Mouse (Mus musculus): ENCODE data around the gene Naip1.
A peak's percentile ranks its signal among the peaks of the same experiment; 100 is the strongest.
"Not testable (repeated sequence)": the region's sequence is repeated elsewhere in the genome, so short reads cannot be mapped to it uniquely, and the experiment has no call there.

Gene Naip1

DNA sequence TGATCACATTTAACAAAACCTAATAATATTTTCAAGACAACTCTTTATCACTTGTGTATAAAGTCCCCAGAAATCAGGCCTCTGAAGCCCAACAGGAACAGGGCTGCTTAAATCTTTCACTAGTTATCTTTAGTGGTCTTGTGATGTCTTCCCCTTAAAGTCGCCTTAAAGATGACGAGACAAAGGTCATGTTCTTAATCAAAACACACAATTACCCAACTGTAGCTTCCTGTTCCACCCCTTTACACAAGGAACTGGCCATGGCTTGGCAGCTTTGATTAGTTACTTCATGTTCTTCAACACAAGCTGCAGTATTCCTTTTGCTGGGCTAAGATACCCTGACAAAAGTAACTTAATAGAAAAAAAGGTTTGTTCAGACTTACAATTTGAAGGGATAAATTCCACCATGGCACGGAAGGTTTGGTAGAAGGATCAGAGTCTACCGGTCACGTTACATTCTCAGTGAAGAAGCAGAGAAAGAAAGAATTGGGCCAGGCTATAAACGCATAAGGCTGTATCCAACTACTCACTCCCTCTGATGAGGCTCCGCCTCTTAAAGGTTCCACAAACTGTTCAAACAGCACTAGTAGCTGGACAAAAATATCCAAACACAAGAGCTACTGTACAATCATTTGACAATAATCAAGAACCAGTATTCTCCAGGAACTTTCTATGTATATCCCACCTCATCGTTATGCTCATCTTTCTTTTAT is at the start of gene Naip1:
Gene Naip1 (minus strand): TSS at position 455 of the 713 bp plus-strand sequence.
- DNase-seq (ENCODE audit: low spot score), result not testable (repeated sequence)

DNA sequence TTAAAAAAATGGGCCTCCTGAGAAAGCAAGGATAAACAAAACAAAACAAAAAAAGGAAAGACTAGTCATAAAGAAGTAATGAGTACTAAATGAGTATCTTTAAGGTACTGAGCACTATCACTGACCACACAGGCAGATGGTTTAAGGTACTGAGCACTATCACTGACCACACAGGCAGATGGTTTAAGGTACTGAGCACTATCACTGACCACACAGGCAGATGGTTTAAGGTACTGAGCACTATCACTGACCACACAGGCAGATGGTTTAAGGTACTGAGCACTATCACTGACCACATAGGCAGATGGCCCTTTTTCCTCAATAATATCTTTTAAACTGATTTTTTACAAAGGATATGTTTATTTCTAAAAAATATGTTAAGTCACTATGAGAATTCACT is 47.0 kb upstream of the Naip1 start:
- not testable (repeated sequence) for DNase-seq (ENCODE audit: low spot score)

DNA sequence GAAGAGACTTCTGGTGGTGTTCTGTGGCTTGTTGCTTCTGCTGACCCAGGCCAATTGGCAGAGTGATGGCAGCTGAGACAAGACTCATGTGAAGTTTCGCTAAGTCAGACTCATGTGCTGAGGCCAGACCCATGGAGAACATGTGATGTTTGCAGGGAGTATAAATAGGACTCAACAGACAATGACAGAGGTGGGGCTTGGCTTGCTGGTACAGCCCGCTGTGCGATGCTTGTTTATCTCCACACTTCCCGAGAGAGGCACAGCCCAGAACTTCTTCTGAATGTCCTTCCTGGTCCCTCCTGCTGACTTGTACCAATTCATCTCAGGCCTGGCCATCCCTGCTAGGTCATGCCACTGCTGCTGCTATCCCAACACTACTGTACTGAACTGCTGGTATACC is 42.7 kb upstream of the Naip1 start:
- DNase-seq (ENCODE audit: low spot score), result no peak

DNA sequence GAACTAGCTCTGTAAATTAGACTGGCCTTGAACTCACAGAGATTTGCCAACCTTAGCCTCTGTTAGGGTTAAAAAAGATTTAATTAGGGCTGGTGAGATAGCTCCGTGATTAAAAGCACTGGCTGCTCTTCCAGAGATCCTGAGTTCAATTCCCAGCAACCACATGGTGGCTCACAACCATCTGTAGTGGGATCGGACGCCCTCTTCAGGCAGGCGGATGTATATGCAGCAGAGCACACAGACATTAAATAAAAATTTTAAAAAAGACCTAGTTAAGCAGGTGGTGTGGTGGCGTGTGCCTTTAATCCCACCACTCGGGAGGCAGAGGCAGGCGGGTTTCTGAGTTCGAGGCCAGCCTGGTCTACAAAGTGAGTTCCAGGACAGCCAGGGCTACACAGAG is 41.7 kb upstream of the Naip1 start:
- not testable (repeated sequence) for DNase-seq (ENCODE audit: low spot score)

DNA sequence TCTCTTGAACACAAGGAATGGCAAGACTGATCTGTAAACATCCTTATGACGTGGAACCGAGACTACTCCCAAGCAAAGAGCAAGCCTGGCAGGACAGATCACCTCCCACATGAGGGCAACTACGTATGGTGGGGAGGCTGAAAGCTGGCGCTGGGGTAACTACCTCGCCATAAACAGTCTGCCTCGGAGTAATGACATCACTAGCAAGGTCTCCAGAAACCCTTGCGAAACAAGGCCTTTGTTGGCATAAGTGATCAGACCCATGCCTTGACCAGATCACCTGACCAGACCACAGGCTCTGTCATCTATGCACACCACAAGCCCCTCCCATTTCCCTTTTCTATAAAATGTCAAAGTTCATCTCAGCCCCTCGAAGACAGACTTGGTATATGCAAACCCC is 40.6 kb upstream of the Naip1 start:
- no peak for DNase-seq (ENCODE audit: low spot score)

- peak; percentile 56 for DNase-seq (ENCODE audit: low spot score)
These were observed 39.6 kb upstream of the Naip1 start, which contains the start of gene Gtf2h2 for GRCm38 (mm10) chr13:100492061-100492787. Gene Gtf2h2, minus strand, starts transcription at chr13:100492579.

DNA sequence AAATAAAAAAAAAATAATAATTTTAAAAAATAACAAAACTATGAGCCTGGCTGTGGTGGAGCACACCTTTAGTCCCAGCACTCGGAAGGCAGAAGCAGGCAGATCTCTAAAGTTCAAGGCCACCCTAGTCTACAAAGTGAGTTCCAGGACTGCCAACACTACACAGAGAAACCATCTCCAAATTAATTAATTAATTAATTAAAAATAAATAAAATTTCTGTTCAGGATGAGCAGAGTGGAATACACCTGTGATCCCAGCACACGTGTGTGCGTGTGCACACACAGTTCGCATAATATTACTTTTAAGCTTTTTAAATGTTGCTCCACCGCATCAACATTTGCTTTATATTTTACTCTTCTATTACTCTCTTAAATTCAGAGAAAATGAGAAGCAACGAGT is 39.0 kb upstream of the Naip1 start:
- DNase-seq (ENCODE audit: low spot score), result no peak

DNA sequence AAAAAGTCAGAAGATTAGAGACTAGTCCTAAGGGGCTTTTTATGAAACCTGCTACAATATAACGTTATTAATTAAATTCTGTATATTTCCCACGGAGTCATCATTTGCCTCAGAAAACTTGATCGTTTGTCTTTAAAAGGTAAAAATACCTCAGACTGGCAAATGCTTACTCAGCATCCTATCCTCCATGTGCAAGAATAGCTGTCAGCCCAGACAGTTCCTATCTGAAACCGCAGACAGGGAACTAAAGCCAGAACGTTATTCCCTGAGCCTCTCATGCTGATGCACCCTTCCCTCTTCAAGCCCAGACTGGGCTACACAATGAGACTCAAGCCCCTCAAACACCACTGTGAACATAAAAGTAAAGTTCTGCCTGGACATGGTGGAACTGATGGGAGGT is 37.8 kb upstream of the Naip1 start:
- no peak for DNase-seq (ENCODE audit: low spot score)

DNA sequence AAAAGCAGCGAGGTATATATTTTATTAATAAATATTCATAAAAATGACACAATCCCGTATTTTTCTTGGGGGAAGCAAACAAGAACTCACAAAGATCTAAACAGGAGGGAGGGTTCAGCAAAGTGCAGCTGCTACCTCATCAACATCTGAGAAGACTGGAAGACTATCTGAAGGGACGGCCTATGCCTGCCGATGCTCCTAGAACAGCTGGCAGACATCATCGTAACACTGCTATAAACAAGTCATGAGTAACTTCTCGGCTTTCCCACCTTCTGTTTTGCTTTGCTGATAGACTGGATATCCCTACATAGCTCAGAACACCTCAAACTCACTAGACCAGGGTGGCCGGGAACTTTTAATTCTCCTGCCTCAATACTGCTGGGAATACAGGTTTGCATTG is 30.9 kb upstream of the Naip1 start:
- no peak for DNase-seq (ENCODE audit: low spot score)

DNA sequence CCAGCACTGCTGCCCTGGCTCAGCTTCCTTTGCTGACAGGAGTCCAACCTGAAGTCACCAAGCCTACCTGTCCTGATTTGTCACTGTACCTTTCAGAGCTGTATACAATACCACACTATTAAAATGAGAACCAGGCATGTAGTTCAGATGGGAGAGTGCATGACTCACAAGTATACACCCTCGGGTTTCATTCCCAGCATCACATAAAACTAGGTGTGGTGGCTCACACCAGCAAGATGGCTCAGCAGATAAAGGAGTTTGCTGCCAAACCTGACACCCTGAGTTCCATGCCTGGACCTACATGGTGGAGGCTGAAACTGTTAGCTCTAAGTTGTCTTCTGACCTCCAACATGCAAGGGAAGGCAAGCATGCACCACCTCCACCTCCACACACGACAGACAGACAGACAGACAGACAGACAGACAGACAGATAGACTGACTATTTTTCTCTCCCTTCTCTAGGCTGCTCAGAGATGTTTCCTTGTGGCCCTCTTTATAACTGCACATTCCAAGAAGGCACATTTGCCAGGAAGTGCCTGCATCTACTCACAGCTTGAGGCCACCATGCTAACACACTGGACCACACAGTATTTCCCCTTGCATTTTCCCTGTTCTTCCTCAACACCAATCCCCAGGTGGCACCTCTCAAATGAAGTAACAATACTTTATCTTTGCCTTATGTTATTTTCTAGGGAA is 11.0 kb upstream of the Naip1 start:
- no peak for DNase-seq (ENCODE audit: low spot score)

DNA sequence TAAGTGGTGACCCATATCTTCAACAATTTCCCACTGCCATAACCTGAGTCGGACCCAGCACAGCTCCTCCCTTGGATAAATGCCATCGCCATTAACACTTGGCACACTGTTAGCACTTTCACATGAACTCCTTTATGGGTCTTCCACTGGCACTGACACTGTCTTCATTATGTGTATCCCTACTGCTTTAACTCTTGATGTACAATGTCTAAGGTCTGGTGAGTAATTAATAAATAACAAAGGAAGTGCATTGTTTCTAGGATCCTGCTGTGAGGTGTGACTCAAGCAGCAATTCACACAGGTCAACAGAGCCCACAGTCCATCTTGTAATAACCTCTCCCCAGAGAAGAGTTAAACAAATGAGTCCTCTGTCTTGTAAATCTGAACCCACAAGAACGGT is 8.7 kb upstream of the Naip1 start:
- DNase-seq (ENCODE audit: low spot score), result no peak

GRCm38 (mm10) chr13:100449495-100449894 is 3.2 kb downstream of the Naip1 start:
- DNase-seq (ENCODE audit: low spot score), result no peak

DNA sequence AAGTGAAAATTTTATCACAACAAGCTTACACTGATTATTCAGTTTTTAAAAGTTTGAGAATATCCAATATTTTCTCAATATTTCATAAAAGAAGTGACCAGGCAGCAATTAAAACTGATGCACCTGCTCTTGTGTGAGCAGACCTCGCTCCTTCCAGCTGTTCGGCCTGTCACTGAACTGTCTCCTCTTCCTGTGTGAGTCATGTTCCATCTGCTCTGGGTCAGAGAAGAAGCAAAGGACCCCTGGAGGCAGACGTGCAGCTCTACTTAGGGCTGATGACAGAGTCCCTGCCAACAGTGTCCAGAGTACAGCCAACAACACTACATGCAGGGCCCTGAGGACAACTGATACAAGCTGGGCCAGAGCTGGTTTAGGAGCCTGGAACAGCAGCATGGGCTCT is 12.6 kb downstream of the Naip1 start:
- no peak for DNase-seq (ENCODE audit: low spot score)

DNA sequence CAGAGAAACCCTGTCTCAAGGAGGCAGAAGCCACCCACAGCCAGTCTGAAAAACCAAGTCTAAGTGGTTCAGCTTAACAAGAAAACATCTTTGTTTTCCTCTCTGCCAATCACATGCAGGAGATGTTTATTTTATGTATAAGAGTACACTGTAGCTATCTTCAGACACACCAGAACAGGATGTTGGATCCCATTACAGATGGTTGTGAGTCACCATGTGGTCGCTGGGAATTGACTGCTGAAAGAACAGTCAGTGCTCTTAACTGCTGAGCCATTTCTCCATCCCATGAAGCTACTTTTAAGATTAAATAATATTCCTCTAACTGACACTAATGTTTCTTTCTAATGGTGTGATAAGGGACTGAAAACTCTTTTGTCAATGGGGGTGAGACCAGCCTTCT is 14.0 kb downstream of the Naip1 start:
- no peak for DNase-seq (ENCODE audit: low spot score)

- no peak for DNase-seq (ENCODE audit: low spot score)
These were observed 15.3 kb downstream of the Naip1 start for GRCm38 (mm10) chr13:100437322-100437825.

DNA sequence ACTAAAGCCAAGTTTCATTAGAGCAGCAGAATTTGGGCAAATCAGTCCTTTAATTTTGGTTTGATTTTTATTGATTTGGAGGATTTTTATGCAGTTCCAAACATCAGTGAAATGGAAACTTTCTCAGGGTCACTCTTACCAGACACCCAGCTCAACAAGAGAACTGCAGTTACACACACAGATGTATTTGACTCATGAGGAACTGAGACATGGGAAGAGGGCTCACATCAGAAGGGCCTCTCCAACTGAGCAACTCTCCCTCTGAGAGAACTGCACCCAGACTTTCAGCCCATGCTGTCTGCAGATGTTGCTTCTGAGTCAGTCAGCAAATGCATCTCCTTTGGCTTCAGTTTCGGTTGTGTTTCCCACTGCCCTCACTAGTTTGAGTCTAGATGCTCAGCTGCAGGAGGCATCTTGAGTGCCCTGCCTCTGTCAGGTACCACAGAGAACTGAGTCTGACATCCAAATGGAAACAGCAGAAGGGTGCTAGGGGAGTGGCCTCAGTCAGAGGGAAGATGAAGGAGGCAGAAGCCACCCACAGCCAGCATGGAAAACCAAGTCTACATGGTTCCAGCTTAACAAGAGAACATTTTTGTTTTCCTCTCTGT is 16.0 kb downstream of the Naip1 start:
- not testable (repeated sequence) for DNase-seq (ENCODE audit: low spot score)

DNA sequence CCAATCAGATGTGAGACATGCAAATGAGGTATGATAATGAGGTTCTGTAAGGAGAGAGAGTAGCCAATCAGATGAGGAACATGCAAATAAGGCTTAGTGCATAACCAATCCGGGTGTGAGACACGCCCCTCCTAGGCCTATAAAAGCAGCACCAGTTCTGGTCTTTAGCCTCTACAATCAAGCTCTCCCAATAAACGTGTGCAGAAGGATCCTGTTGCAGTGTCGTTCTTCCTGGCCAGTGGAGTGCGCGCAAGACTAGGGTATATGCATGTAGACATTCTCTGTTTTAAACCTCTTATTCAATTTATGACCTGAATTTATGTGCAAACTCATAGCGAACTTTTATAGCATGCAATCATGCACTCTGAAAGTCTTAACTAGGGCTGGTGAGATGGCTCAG is 32.7 kb downstream of the Naip1 start:
- DNase-seq (ENCODE audit: low spot score), result not testable (repeated sequence)

DNA sequence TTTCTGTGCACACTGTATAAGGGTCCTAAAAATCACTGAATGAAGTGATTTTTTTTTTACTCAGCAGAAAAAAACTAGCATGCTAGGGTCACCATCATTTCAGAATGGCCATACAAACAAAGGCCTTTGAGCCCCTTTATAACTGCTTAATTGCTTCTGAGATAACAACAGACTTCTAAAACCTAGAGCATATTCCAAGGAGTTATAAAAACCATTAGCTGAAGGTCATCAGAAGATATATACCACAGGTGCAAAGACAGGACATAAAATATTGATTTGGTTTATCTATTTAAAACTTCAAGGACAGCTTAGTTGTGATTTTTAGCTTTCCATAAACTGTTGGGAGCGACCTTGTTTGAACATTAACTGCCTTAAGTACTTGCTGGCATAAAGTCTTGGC is 38.2 kb downstream of the Naip1 start:
- no peak for DNase-seq (ENCODE audit: low spot score)

DNA sequence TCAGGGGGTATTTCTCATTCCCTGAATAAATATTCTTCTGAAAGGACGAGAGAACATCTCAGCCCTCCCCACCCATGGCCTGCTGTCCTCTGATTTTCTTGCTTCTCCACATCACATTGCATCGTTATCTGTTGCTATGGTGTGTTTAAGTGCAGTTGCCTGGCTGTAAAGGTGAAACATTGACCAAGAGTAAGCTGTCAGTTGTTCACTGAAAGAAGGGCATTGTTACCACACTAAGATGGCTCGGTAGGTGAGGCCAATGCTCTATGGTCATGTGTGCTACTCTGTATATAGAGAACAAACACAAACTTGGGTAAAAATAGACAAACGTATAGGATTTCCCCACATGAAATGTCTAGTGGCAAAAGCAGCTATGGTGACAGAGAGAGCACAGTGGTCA is 42.8 kb downstream of the Naip1 start:
- no peak for DNase-seq (ENCODE audit: low spot score)

DNA sequence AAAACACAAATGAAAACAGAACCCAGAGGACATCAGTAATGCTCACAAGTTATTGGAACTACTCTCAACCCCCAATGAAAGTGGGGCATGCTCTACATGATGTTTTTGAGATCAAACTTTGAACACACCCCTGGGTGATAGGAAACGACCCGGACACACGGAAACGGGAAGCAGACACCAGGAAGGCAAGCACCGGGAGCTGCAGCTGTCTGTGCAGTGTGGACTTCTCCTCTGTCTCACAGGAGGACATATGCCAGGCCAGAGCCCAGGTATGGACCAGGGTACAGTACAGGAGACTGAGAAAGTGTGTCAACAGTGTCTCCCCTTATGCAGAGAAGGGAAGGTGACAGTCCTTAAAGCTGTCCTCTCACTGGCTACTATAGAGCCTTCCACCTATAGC is 43.5 kb downstream of the Naip1 start:
- DNase-seq (ENCODE audit: low spot score), result no peak

- DNase-seq (ENCODE audit: low spot score), result no peak
These were observed 44.4 kb downstream of the Naip1 start for GRCm38 (mm10) chr13:100408242-100408641.

DNA sequence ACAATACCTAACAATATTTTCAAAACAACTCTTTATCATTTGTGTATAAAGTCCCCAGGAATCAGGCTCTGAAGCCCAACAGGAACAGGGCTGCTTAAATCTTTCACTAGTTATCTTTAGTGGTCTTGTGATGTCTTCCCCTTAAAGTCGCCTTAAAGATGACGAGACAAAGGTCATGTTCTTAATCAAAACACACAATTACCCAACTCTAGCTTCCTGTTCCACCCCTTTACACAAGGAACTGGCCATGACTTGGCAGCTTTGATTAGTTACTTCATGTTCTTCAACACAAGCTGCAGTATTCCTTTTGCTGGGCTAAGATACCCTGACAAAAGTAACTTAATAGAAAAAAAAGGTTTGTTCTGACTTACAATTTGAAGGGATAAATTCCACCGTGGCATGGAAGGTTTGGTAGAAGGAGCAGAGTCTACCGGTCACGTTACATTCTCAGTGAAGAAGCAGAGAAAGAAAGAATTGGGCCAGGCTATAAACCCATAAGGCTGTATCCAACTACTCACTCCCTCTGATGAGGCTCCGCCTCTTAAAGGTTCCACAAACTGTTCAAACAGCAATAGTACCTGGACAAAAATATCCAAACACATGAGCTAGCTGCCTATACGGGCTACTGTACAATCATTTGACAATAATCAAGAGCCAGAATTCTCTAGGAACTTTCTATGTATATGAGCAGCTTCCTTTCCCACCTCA is 49.6 kb downstream of the Naip1 start:
- not testable (repeated sequence) for DNase-seq (ENCODE audit: low spot score)
